Mouse (Mus musculus): ENCODE data around the gene Fkbpl. TPM values are rescaled to one million over a fixed set of nuclear protein-coding genes. Genes with fewer than 3 reads are reported as not detected.

Gene Fkbpl
- polyA plus RNA-seq, 1 experiment from 2014 or later, result 24.4 TPM

DNA sequence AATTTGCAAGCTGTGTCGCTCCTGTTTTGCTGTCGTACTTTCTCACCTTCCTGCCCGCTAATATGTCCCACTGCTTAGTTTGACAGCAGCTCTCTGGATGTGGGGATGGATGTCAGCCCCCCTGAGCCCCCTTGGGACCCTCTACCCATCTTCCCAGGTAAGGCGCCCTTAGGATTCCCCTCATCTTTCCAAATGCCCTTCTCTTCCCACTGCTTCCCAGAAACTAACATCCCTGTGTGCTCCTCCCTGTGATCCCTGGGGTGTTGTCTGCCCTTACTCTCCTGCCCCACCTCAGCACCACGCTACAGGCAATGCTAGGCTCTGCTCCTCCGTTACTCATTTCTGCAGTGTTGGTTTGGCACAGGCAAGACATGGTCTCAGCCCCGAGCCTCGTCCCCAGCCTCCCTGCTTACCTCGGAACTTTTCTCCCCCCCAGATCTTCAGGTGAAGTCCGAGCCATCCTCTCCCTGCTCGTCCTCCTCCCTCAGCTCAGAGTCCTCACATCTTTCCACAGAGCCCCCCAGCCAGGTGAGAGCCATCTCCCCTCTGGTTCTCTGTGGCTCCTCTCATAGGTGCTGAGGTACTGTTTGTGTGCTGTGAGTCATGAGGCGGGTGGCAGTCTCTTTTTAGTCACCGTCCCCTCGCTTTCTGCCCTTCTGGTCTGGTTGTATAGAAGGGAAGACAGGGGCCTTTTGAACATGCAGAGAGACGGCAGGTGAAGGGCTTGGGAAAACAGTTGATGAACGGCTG lies 3.8 kb downstream of the Fkbpl start:
- no peak overlapping the region for H3K27ac ChIP-seq
- H3K79me2 ChIP-seq (ENCODE audit: inconsistent target), result peaks cover 35% of the 10 kb centered on the region
- H3K36me3 ChIP-seq (ENCODE audit: inconsistent target), result peaks cover 32% of the 10 kb centered on the region; the same call in 1 of the 2 replicates
- peak overlapping the region; percentile 38; the same call in 1 of the 2 replicates for H3K4me3 ChIP-seq (ENCODE audit: inconsistent target)
- 91% methylated on average over 15 of the region's 16 CpGs for WGBS (ENCODE audit: missing documents)

DNA sequence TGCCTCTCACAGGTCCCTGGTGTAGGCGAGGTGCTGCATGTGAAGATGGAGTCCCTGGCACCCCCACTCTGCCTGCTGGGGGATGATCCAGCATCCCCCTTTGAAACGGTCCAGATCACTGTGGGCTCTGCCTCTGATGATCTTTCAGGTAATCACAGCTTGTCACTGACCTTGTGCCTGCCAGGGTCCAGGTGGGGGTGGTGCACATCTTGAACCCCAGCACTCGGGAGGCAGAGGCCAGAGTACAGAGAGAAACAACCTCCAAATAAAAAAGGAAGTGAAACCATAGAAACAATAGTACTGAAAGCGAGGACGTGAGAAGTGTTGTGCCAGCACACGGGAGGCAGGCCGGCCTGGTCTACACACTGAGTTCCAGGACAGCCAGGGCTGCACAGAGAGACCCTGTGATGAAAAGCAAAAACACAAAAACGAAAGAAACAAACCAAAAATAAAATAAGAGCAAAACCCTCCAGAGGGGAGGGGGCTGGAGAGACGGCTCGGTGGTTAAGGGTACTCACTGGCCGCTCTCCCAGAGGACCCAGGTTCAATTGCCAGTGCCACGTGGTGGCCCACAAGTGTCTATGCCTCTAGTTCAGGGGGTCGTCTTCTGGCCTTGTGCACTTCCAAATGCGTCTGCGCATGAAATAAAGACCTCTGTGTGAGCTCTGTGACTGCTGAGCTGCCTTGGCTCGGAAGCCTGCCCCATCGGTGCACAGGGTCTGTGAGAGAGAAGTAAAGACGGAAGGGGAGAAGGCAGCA lies 4.7 kb downstream of the Fkbpl start:
- H3K79me2 ChIP-seq (ENCODE audit: inconsistent target), result peaks cover 35% of the 10 kb centered on the region
- H3K4me3 ChIP-seq (ENCODE audit: inconsistent target), result no peak overlapping the region
- WGBS (ENCODE audit: missing documents), result 49% methylated on average over 18 of the region's 18 CpGs
- peaks cover 39% of the 10 kb centered on the region; the same call in 1 of the 2 replicates for H3K36me3 ChIP-seq (ENCODE audit: inconsistent target)
- H3K27ac ChIP-seq, result no peak overlapping the region

DNA sequence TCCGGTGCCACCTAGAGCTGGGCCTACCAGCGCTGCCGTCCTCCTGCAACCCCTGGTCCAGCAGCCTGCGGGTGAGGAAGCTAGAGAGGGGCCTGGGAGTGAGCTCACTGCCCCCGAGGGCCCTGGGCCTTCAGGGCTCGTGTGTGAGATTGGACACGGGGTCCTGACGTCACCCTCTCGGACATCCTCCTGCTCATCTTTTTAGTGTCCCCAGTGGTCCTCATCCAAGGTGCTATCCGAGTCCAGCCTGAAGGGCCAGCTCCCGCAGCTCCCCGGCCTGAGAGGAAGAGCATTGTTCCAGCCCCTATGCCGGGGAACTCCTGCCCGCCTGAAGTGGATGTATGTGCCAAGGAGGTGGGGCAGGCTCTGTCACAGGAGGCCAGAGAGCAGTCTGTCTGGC lies 6.2 kb downstream of the Fkbpl start:
- Histone ChIP-seq H3K79me2 (ENCODE audit: inconsistent target) (peaks cover 24% of the 10 kb centered on the region), H3K27ac (no peak overlapping the region), H3K36me3 (ENCODE audit: inconsistent target) (peaks cover 43% of the 10 kb centered on the region; the same call in 1 of the 2 replicates), H3K4me3 (ENCODE audit: inconsistent target) (no peak overlapping the region)
- 91% methylated on average over 14 of the region's 14 CpGs for WGBS (ENCODE audit: missing documents)

GRCm38 (mm10) chr17:34651507-34652221 lies 7.1 kb downstream of the Fkbpl start:
- H3K36me3 ChIP-seq (ENCODE audit: inconsistent target), result peaks cover 43% of the 10 kb centered on the region; the same call in 1 of the 2 replicates
- no peak overlapping the region for H3K4me3 ChIP-seq (ENCODE audit: inconsistent target)
- peaks cover 16% of the 10 kb centered on the region for H3K79me2 ChIP-seq (ENCODE audit: inconsistent target)
- whole genome bisulfite sequencing (ENCODE audit: missing documents), result 66% methylated on average over 19 of the region's 19 CpGs
- H3K27ac ChIP-seq, result no peak overlapping the region

GRCm38 (mm10) chr17:34652546-34652945 lies 8.0 kb downstream of the Fkbpl start:
- H3K36me3 ChIP-seq (ENCODE audit: inconsistent target), result peaks cover 43% of the 10 kb centered on the region; the same call in 1 of the 2 replicates
- WGBS (ENCODE audit: missing documents), result 93% methylated on average over 9 of the region's 10 CpGs
- no peak overlapping the region for H3K4me3 ChIP-seq (ENCODE audit: inconsistent target)
- H3K27ac ChIP-seq, result no peak overlapping the region
- H3K79me2 ChIP-seq (ENCODE audit: inconsistent target), result peaks cover 15% of the 10 kb centered on the region

DNA sequence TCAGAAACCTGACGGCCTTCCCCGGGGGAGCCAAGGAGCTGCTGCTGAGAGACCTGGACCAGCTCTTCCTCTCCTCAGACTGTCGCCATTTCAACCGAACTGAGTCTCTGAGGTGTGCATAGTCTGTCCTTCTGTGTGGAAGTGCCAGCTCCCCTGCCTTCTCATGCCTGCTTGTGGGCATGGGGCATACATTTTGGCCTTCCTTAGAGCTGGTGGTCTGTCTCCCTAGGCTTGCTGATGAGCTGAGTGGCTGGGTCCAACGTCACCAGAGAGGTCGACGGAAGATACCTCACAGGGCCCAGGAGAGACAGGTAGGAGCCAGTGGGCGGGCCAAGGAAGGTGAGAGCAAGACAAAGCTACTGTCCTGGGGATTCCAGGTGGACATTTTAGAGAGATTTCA lies 8.4 kb downstream of the Fkbpl start:
- no peak overlapping the region for H3K27ac ChIP-seq
- 93% methylated on average over 7 of the region's 8 CpGs for WGBS (ENCODE audit: missing documents)
- H3K79me2 ChIP-seq (ENCODE audit: inconsistent target), result peaks cover 10% of the 10 kb centered on the region
- H3K4me3 ChIP-seq (ENCODE audit: inconsistent target), result no peak overlapping the region
- H3K36me3 ChIP-seq (ENCODE audit: inconsistent target), result peaks cover 43% of the 10 kb centered on the region; the same call in 1 of the 2 replicates

DNA sequence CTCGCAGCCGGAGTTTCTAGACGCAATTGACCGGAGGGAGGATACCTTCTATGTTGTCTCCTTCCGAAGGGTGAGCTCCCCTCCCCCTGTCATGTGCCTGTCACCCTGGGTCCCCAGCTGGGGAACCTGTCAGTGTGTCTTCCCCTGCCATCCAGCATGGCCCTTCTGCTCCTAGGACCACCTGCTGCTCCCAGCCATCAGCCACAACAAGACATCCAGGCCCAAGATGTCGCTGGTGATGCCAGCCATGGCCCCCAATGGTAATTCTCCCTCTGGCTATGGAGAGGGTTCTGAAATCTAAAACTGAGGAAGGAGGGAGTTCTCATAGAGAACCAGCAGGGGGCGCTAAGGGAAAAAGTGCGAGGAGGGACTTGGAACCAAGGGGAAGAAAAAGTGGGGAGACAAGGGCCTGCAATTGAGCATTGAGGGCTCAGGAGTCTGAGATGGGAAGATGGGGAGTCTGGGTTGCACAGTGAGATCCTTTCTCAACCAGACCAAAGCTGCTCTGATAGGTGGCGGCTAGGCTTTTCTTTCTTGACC lies 9.3 kb downstream of the Fkbpl start:
- H3K36me3 ChIP-seq (ENCODE audit: inconsistent target), result peaks cover 43% of the 10 kb centered on the region; the same call in 1 of the 2 replicates

GRCm38 (mm10) chr17:34654392-34654791 lies 9.8 kb downstream of the Fkbpl start:
- Histone ChIP-seq H3K79me2 (ENCODE audit: inconsistent target) (no peaks in the 10 kb centered on the region), H3K4me3 (ENCODE audit: inconsistent target) (no peak overlapping the region), H3K36me3 (ENCODE audit: inconsistent target) (peaks cover 43% of the 10 kb centered on the region; the same call in 1 of the 2 replicates), H3K27ac (no peak overlapping the region)
- WGBS (ENCODE audit: missing documents), result 99% methylated on average over 13 of the region's 13 CpGs

More for the DNA sequence above, 9.3 kb downstream of the Fkbpl start:
- Histone ChIP-seq H3K4me3 (ENCODE audit: inconsistent target) (no peak overlapping the region), H3K79me2 (ENCODE audit: inconsistent target) (peaks cover 2% of the 10 kb centered on the region; the same call in 1 of the 2 replicates), H3K27ac (no peak overlapping the region)
- 71% methylated on average over 9 of the region's 9 CpGs for WGBS (ENCODE audit: missing documents)

DNA sequence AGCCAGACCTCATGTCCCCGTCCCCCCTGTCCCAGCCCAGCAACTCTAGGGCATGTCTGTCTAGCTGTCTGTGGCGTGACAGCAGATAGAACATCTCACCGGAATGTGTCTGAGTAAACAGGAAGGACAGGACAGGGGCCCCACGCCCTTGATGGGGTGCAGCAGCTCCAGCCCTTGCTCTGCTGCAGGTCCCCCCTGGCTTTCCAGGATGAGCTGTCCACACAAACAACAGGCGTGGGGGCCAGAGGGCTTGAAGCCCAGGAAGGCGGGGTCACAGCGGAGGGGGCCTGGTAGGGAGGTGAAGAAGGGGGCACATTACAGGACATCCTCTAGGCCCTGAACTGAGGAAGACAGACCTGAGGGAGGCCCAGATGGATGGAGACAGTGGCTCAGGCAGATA lies 10.6 kb downstream of the Fkbpl start:
- H3K4me3 ChIP-seq (ENCODE audit: inconsistent target), result no peak overlapping the region
- 96% methylated on average over 7 of the region's 7 CpGs for WGBS (ENCODE audit: missing documents)
- no peak overlapping the region for H3K27ac ChIP-seq
- H3K36me3 ChIP-seq (ENCODE audit: inconsistent target), result peaks cover 40% of the 10 kb centered on the region; the same call in 1 of the 2 replicates
- no peaks in the 10 kb centered on the region for H3K79me2 ChIP-seq (ENCODE audit: inconsistent target)

GRCm38 (mm10) chr17:34655581-34655991 lies 11.0 kb downstream of the Fkbpl start:
- no peak overlapping the region for H3K4me3 ChIP-seq (ENCODE audit: inconsistent target)
- H3K36me3 ChIP-seq (ENCODE audit: inconsistent target), result peaks cover 36% of the 10 kb centered on the region; the same call in 1 of the 2 replicates
- no peak overlapping the region for H3K27ac ChIP-seq
- WGBS (ENCODE audit: missing documents), result 85% methylated on average over 4 of the region's 4 CpGs
- no peaks in the 10 kb centered on the region for H3K79me2 ChIP-seq (ENCODE audit: inconsistent target)

DNA sequence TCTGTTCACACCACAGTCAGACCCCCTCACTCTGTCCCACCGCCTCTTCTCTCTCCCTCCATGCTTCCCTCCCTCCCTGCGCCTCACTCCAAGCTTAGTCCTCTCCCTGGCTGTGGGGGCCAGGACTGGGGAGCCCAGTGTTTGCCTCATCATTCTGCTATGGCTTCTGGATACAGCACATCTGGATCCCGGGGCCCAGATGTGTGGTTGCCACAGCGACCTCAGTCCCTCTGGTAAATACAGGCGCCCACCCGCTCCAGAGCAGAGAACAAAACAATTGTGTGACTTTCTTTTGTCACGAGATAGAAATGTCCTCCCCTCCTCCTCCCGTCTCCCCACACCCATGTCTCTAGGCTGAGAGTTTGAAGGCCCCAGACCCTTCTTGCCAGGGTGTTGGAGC lies 12.1 kb downstream of the Fkbpl start:
- peaks cover 28% of the 10 kb centered on the region; the same call in 1 of the 2 replicates for H3K36me3 ChIP-seq (ENCODE audit: inconsistent target)
- H3K4me3 ChIP-seq (ENCODE audit: inconsistent target), result no peak overlapping the region
- H3K27ac ChIP-seq, result no peak overlapping the region
- 77% methylated on average over 6 of the region's 8 CpGs for WGBS (ENCODE audit: missing documents)
- no peaks in the 10 kb centered on the region for H3K79me2 ChIP-seq (ENCODE audit: inconsistent target)

- Histone ChIP-seq H3K79me2 (ENCODE audit: inconsistent target) (no peaks in the 10 kb centered on the region), H3K36me3 (ENCODE audit: inconsistent target) (peaks cover 22% of the 10 kb centered on the region; the same call in 1 of the 2 replicates), H3K4me3 (ENCODE audit: inconsistent target) (no peak overlapping the region), H3K27ac (no peak overlapping the region)
- WGBS (ENCODE audit: missing documents), result 32% methylated on average over 2 of the region's 2 CpGs
Observed at GRCm38 (mm10) chr17:34657271-34657670, 12.7 kb downstream of the Fkbpl start.

DNA sequence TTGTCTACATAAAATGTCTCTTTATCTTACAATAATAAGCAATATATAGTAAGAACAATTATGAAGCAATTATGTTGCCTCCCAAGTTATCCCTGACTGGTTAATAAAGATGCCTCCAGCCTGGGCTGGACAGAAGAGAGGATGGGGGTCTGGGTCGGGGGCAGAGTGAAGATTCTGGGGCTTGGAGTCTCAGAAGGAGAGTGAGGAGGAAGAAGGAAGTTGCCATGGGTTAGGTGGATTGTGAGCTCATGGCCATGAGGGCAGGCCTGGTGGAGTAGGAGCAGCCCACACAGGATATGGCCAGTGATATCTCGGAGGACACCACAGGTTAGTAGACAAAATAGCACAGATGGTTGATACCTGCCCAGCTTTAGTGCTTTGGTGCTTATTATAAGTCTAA lies 13.6 kb downstream of the Fkbpl start:
- peaks cover 13% of the 10 kb centered on the region; the same call in 1 of the 2 replicates for H3K36me3 ChIP-seq (ENCODE audit: inconsistent target)
- 31% methylated on average over 2 of the region's 2 CpGs for WGBS (ENCODE audit: missing documents)
- no peak overlapping the region for H3K4me3 ChIP-seq (ENCODE audit: inconsistent target)
- H3K79me2 ChIP-seq (ENCODE audit: inconsistent target), result no peaks in the 10 kb centered on the region
- no peak overlapping the region for H3K27ac ChIP-seq

- WGBS (ENCODE audit: missing documents), result 87% methylated on average over 3 of the region's 3 CpGs
- Histone ChIP-seq H3K27ac (no peak overlapping the region), H3K4me3 (ENCODE audit: inconsistent target) (no peak overlapping the region), H3K36me3 (ENCODE audit: inconsistent target) (peaks cover 8% of the 10 kb centered on the region; the same call in 1 of the 2 replicates), H3K79me2 (ENCODE audit: inconsistent target) (no peaks in the 10 kb centered on the region)
Observed at GRCm38 (mm10) chr17:34658591-34658990, 14.0 kb downstream of the Fkbpl start.

Data from macrophage (primary cell).